Mouse (Mus musculus): ENCODE measurements around the gene Sct.

DNA sequence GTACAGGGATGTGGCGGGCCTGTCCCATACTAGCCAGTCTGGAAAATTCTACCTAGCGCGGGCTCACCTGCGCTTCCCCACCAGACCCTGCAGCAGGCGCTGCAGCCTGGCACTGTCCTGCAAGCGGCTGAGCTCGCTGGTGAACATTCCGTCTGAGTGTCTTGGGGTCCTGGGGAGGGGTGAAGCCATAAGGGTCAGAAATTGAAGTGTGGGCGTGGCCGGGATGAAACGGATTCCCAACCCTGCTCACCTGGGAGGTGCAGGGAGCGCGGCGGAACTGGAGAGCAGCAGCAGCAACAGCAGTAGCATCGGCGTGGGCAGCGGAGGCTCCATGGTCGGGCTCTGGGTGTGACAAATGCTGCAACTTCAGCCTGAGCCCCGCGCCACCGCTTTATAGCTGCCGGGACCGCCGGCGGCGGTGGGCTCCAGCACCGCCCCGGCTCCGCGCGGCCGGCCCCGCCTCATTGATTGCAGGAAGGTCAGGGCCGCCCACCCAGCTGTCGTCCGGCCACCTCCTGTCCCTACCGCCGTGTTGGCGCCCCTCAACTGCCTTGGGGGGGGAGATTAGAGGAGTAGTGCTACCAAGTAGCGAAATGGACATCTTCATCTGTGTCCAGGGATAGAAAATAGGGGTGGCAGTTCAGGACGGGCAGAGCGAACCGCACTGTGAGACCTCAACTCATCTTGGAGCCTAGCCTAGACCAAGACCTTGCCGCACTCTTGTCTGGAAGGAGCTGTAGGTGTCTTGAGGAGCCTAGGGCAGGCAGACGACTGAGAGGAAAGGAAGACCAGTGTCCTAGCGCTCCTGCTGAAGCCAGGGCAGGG, at the start of gene Sct:
- peak; percentile 46 for TF ChIP-seq CTCF (IDR thresholded peaks at IDR 0.05)
- TF ChIP-seq EP300 (IDR thresholded peaks at IDR 0.05; ENCODE audit: insufficient read depth, low read depth, low read length) = no peak
